Mouse (Mus musculus) erythroblast, embryonic 14.5 days (primary cell): ENCODE results near the gene Gm3250.

Experiments
- GATA1 ChIP-seq: IDR thresholded peaks from 2 replicates; pipeline ENCODE4 v1.6.1; 2012; ENCODE audit warnings: low read length, inconsistent platforms, mixed read lengths
- TAL1 ChIP-seq: IDR thresholded peaks from 3 replicates; pipeline ENCODE4 v1.6.1; 2012; ENCODE audit warnings: low read length, inconsistent platforms, mixed read lengths

- TF ChIP-seq GATA1 (no peak), TAL1 (no peak)
These were observed 15.3 kb upstream of the Gm3250 start for GRCm38 (mm10) chr10:77797677-77798076.
